Mouse (Mus musculus) erythroid progenitor cell, adult 5-6 weeks (primary cell): Measurements from ENCODE around the gene Gpc6. TPM values are rescaled to one million over a fixed set of nuclear protein-coding genes. Genes with fewer than 3 reads are reported as not detected.

ENCODE experiments used
- ATAC-seq: replicated peaks from 2 replicates; pipeline ENCODE4 v1.8.0; 2016; ENCODE audit warnings: moderate number of reproducible peaks, mild to moderate bottlenecking, moderate TSS enrichment, inconsistent platforms; ENCODE audit not compliant: poor library complexity, low FRiP score, severe bottlenecking
- total RNA-seq, 2 experiments: library from RNA; stranded (forward) in 1 of 2; stranded (reverse) in 1 of 2; fragments of 150-400 nt in 1 of 2; fragments of 186-747, 209-891 nt in 1 of 2; gene quantifications; 2 replicates each; pipeline versions ENCODE4 v1.2.3 to v1.2.4; 2015 to 2017; ENCODE audit warnings: low replicate concordance in 2 of 2

Gene Gpc6
- total RNA-seq, 2 experiments from 2014 or later, result not detected

- no peak for ATAC-seq
Measured at GRCm38 (mm10) chr14:117332256-117332655, 407.1 kb downstream of the Gpc6 start.

GRCm38 (mm10) chr14:117337271-117337670 lies 412.2 kb downstream of the Gpc6 start:
- no peak for ATAC-seq

GRCm38 (mm10) chr14:117340549-117340948 lies 415.4 kb downstream of the Gpc6 start:
- no peak for ATAC-seq

GRCm38 (mm10) chr14:117344505-117344904 lies 419.4 kb downstream of the Gpc6 start:
- ATAC-seq, result no peak

GRCm38 (mm10) chr14:117346372-117346885 lies 421.3 kb downstream of the Gpc6 start:
- ATAC-seq, result no peak

GRCm38 (mm10) chr14:117351296-117351695 lies 426.2 kb downstream of the Gpc6 start:
- no peak for ATAC-seq

- ATAC-seq, result no peak
Measured at GRCm38 (mm10) chr14:117361155-117361964, 436.2 kb downstream of the Gpc6 start.

- ATAC-seq, result no peak
Measured at GRCm38 (mm10) chr14:117361965-117362309, 436.8 kb downstream of the Gpc6 start.

- no peak for ATAC-seq
Measured at GRCm38 (mm10) chr14:117369331-117369866, 444.3 kb downstream of the Gpc6 start.

GRCm38 (mm10) chr14:117376822-117377376 lies 451.8 kb downstream of the Gpc6 start:
- ATAC-seq, result no peak

- ATAC-seq, result no peak
Measured at GRCm38 (mm10) chr14:117379979-117380378, 454.9 kb downstream of the Gpc6 start.

- no peak for ATAC-seq
Measured at GRCm38 (mm10) chr14:117383188-117383587, 458.1 kb downstream of the Gpc6 start.

- ATAC-seq, result no peak
Measured at GRCm38 (mm10) chr14:117384096-117384770, 459.1 kb downstream of the Gpc6 start.

GRCm38 (mm10) chr14:117385731-117386270 lies 460.7 kb downstream of the Gpc6 start:
- ATAC-seq, result no peak

- ATAC-seq, result no peak
Measured at GRCm38 (mm10) chr14:117390794-117391320, 465.7 kb downstream of the Gpc6 start.

- no peak for ATAC-seq
Measured at GRCm38 (mm10) chr14:117391412-117391811, 466.3 kb downstream of the Gpc6 start.

GRCm38 (mm10) chr14:117397165-117397564 lies 472.1 kb downstream of the Gpc6 start:
- ATAC-seq, result no peak

GRCm38 (mm10) chr14:117407824-117408524 lies 482.9 kb downstream of the Gpc6 start:
- ATAC-seq, result no peak

GRCm38 (mm10) chr14:117408525-117408835 lies 483.4 kb downstream of the Gpc6 start:
- ATAC-seq, result no peak

GRCm38 (mm10) chr14:117409778-117410177 lies 484.7 kb downstream of the Gpc6 start:
- ATAC-seq, result no peak
